Mouse (Mus musculus) megakaryocyte, embryonic 14.5 days (primary cell): ENCODE results near the gene Lrat.

Experiments
- FLI1 ChIP-seq: IDR thresholded peaks from 2 replicates; pipeline ENCODE4 v1.6.1; 2012; ENCODE audit warnings: low read length, inconsistent platforms, mixed read lengths
- GATA1 ChIP-seq: IDR thresholded peaks from 3 replicates; pipeline ENCODE4 v1.6.1; 2012; ENCODE audit warnings: mixed read lengths, low read length, inconsistent platforms, borderline replicate concordance

DNA sequence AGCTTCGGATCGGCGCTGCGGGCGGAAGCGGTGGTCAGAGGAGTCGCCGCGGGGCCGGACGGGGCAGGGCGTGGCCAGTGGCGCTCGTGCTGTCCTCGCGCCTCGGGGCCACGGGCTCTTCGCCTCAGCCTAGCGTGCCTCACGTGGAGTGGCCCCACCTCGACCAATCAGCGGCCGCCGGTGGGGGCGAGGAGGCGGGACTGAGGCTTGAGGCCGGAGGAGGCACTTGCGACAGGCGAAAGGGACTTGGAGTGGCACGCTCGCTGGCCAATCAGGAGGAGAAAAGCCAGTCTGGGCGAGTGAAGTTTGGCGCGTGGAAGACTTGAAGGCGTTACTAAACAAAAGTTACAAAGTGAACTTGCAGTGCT, 27.4 kb downstream of the Lrat start, which contains the start of gene Rbm46:
- TF ChIP-seq GATA1 (no peak), FLI1 (no peak)
